Mouse (Mus musculus) liver, embryonic 14.5 days (tissue): ENCODE results near the gene Eif3c.

Experiments
- CTCF ChIP-seq: IDR thresholded peaks from 2 replicates; pipeline ENCODE4 v1.5.1; 2016; ENCODE audit warnings: antibody characterized with exemption, low read depth, control low read depth
- EP300 ChIP-seq: IDR thresholded peaks from 2 replicates; pipeline ENCODE4 v1.6.1; 2016; ENCODE audit warnings: antibody characterized with exemption, low read depth

- TF ChIP-seq CTCF (peak; percentile 51), EP300 (peak; percentile 61)
Observed at GRCm38 (mm10) chr7:126503273-126503878, 62.8 kb downstream of the Eif3c start, which contains the start of gene Atxn2l.
